8 mouse cellular contexts compared by ENCODE assay signal in genomic region chr16:85799971-85800370, GRCm38 (mm10). TPM values are rescaled to one million over a fixed set of nuclear protein-coding genes. Genes with fewer than 3 reads are reported as not detected.
DNase-seq lines count a peak whose midpoint lies in the region; ATAC-seq and TF ChIP-seq lines count a peak whose summit lies in the region.

No protein-coding gene starts in this region.

- H3K36me3 ChIP-seq in hindbrain, embryonic 10.5 days, result peaks cover 52% of the 10 kb centered on the region
- H3K36me3 ChIP-seq in hindbrain, embryonic 11.5 days (ENCODE audit: control insufficient read depth, insufficient read depth, low read length), result peaks cover 6% of the 10 kb centered on the region; the same call in 1 of the 2 replicates
- H3K36me3 ChIP-seq in embryonic facial prominence, embryonic 14.5 days (ENCODE audit: control insufficient read depth, insufficient read depth, low read length), result peaks cover 54% of the 10 kb centered on the region
- peaks cover 16% of the 10 kb centered on the region for H3K36me3 ChIP-seq in intestine, embryonic 16.5 days (ENCODE audit: control insufficient read depth, insufficient read depth, low read length)
- H3K36me3 ChIP-seq in midbrain, postnatal 0 days (ENCODE audit: insufficient read depth, low read length), result peaks cover 4% of the 10 kb centered on the region; the same call in 1 of the 2 replicates

- H3K9me3 ChIP-seq in hindbrain, embryonic 10.5 days, result no peaks in the 10 kb centered on the region
- H3K9me3 ChIP-seq in hindbrain, embryonic 11.5 days (ENCODE audit: control insufficient read depth, low read length), result no peaks in the 10 kb centered on the region
- no peaks in the 10 kb centered on the region for H3K9me3 ChIP-seq in embryonic facial prominence, embryonic 14.5 days (ENCODE audit: control insufficient read depth, low read length)
- H3K9me3 ChIP-seq in intestine, embryonic 16.5 days (ENCODE audit: control insufficient read depth, low read length), result no peaks in the 10 kb centered on the region
- H3K9me3 ChIP-seq in midbrain, postnatal 0 days (ENCODE audit: low read length), result no peaks in the 10 kb centered on the region

- no peak overlapping the region; the same call in 1 of the 2 replicates for H3K27ac ChIP-seq in hindbrain, embryonic 10.5 days
- no peak overlapping the region for H3K27ac ChIP-seq in hindbrain, embryonic 11.5 days (ENCODE audit: low read depth, low read length)
- no peak overlapping the region for H3K27ac ChIP-seq in embryonic facial prominence, embryonic 14.5 days (replicated peaks; ENCODE audit: low read depth, low read length)
- H3K27ac ChIP-seq in intestine, embryonic 16.5 days (ENCODE audit: low read length), result no peak overlapping the region
- H3K27ac ChIP-seq in midbrain, postnatal 0 days (ENCODE audit: low read depth, low read length), result no peak overlapping the region

- H3K9ac ChIP-seq in hindbrain, embryonic 11.5 days (ENCODE audit: low read depth, low read length), result no peak overlapping the region
- H3K9ac ChIP-seq in embryonic facial prominence, embryonic 14.5 days (ENCODE audit: low read depth, low read length), result peak overlapping the region; percentile 35; the same call in 1 of the 2 replicates
- peak overlapping the region; percentile 24; the same call in 1 of the 2 replicates for H3K9ac ChIP-seq in intestine, embryonic 16.5 days (ENCODE audit: low read depth, low read length)
- no peak overlapping the region for H3K9ac ChIP-seq in midbrain, postnatal 0 days (replicated peaks; ENCODE audit: low read length, poor library complexity, severe bottlenecking)

- no peak overlapping the region for H3K4me2 ChIP-seq in hindbrain, embryonic 11.5 days (replicated peaks; ENCODE audit: low read depth, low read length)
- H3K4me2 ChIP-seq in embryonic facial prominence, embryonic 14.5 days (ENCODE audit: low read depth, low read length), result peak overlapping the region; percentile 95
- H3K4me2 ChIP-seq in intestine, embryonic 16.5 days (ENCODE audit: low read depth, low read length), result peak overlapping the region; percentile 95
- H3K4me2 ChIP-seq in midbrain, postnatal 0 days (ENCODE audit: low read depth, low read length, poor library complexity, severe bottlenecking), result peak overlapping the region; percentile 100

- intact Hi-C loops in left cerebral cortex, postnatal 10 days (cut with DNase I), result loop anchor here (10.0 kb wide), 1 partner anchor 1595 kb away; no protein-coding TSS in a partner anchor

- H3K27me3 ChIP-seq in hindbrain, embryonic 10.5 days (ENCODE audit: insufficient read depth, poor library complexity, severe bottlenecking), result no peaks in the 10 kb centered on the region
- H3K27me3 ChIP-seq in hindbrain, embryonic 11.5 days (ENCODE audit: control insufficient read depth, insufficient read depth, low read length), result no peaks in the 10 kb centered on the region
- no peaks in the 10 kb centered on the region for H3K27me3 ChIP-seq in embryonic facial prominence, embryonic 14.5 days (replicated peaks; ENCODE audit: control insufficient read depth, insufficient read depth, low read length)
- H3K27me3 ChIP-seq in intestine, embryonic 16.5 days (replicated peaks; ENCODE audit: control insufficient read depth, insufficient read depth, low read length), result no peaks in the 10 kb centered on the region
- H3K27me3 ChIP-seq in midbrain, postnatal 0 days (ENCODE audit: insufficient read depth, low read length), result no peaks in the 10 kb centered on the region

- H3K4me3 ChIP-seq in hindbrain, embryonic 10.5 days, result peak overlapping the region; percentile 79
- no peak overlapping the region for H3K4me3 ChIP-seq in hindbrain, embryonic 11.5 days (ENCODE audit: low read depth, low read length)
- peak overlapping the region; percentile 67 for H3K4me3 ChIP-seq in embryonic facial prominence, embryonic 14.5 days (ENCODE audit: low read depth, low read length)
- H3K4me3 ChIP-seq in intestine, embryonic 16.5 days (ENCODE audit: low read length), result peak overlapping the region; percentile 26
- H3K4me3 ChIP-seq in midbrain, postnatal 0 days (ENCODE audit: low read depth, low read length), result 0 out of 2 replicates have a peak overlapping the region, but pooled peaks have one; percentile 8

- 78% methylated on average over 9 of the region's 9 CpGs for WGBS in hindbrain, embryonic 10.5 days
- WGBS in hindbrain, embryonic 11.5 days, result 76% methylated on average over 9 of the region's 9 CpGs
- WGBS in embryonic facial prominence, embryonic 14.5 days, result 63% methylated on average over 9 of the region's 9 CpGs
- WGBS in intestine, embryonic 16.5 days, result 47% methylated on average over 9 of the region's 9 CpGs
- WGBS in midbrain, postnatal 0 days, result 78% methylated on average over 9 of the region's 9 CpGs

- ATAC-seq in hindbrain, embryonic 11.5 days (ENCODE audit: low FRiP score), result no peak
- ATAC-seq in embryonic facial prominence, embryonic 14.5 days (ENCODE audit: low read depth), result no peak
- ATAC-seq in intestine, embryonic 16.5 days, result no peak
- ATAC-seq in midbrain, postnatal 0 days (ENCODE audit: low FRiP score), result no peak

- H3K4me1 ChIP-seq in hindbrain, embryonic 10.5 days (replicated peaks), result peaks cover 36% of the 10 kb centered on the region
- H3K4me1 ChIP-seq in hindbrain, embryonic 11.5 days (replicated peaks; ENCODE audit: control insufficient read depth, insufficient read depth, low read length), result no peaks in the 10 kb centered on the region
- H3K4me1 ChIP-seq in embryonic facial prominence, embryonic 14.5 days (ENCODE audit: control insufficient read depth, insufficient read depth, low read length), result peaks cover 6% of the 10 kb centered on the region; the same call in 1 of the 2 replicates
- H3K4me1 ChIP-seq in intestine, embryonic 16.5 days (ENCODE audit: control insufficient read depth, insufficient read depth, low read length), result peaks cover 8% of the 10 kb centered on the region; the same call in 1 of the 2 replicates
- 0 out of 2 replicates have a peak, but pooled peaks cover 5% of the 10 kb centered on the region for H3K4me1 ChIP-seq in midbrain, postnatal 0 days (ENCODE audit: insufficient read depth, low read length)

- no peak for DNase-seq in hindbrain, embryonic 10.5 days (ENCODE audit: low spot score)
- no peak for DNase-seq in hindbrain, embryonic 11.5 days (ENCODE audit: low spot score)
- no peak for DNase-seq in embryonic facial prominence, embryonic 14.5 days (ENCODE audit: low spot score)
- no peak for DNase-seq in midbrain, postnatal 0 days (ENCODE audit: low spot score)
- no peak for DNase-seq in thymus, postnatal 0 days (ENCODE audit: low spot score)
- DNase-seq in frontal cortex, adult 2 months (ENCODE audit: extremely low spot score in 1 of 2, low spot score in 1 of 2), result no peak
- DNase-seq in left cerebral cortex, postnatal 10 days (ENCODE audit: extremely low spot score in 1 of 2, low spot score in 2 of 2), result no peak

- TF ChIP-seq CTCF in midbrain, postnatal 0 days (IDR thresholded peaks at IDR 0.05), result no peak

RNA-seq across cellular contexts. Expression of gene Adamts1, which starts 2.9 kb away (rescaled TPM):
- polyA plus RNA-seq in hindbrain, embryonic 10.5 days (2016; fragmentation: Nextera tagmentation; extraction: Ambion mirVana), result 15.8 and 16.3 TPM in 2 replicates
- 11.0 and 13.9 TPM in 2 replicates for polyA plus RNA-seq in hindbrain, embryonic 11.5 days (2014; fragmentation: Nextera tagmentation; extraction: Ambion mirVana)
- 39.3 and 44.7 TPM in 2 replicates for polyA plus RNA-seq in embryonic facial prominence, embryonic 14.5 days (2014; fragmentation: Nextera tagmentation; extraction: Ambion mirVana)
- polyA plus RNA-seq in intestine, embryonic 16.5 days (2015; fragmentation: Nextera tagmentation; extraction: Ambion mirVana), result 22.4 TPM in 2 replicates
- 11.6 and 11.9 TPM in 2 replicates for total RNA-seq in midbrain, postnatal 0 days (2014; rRNA removed)
- polyA plus RNA-seq in midbrain, postnatal 0 days (2015; fragmentation: Nextera tagmentation; extraction: Ambion mirVana), result 2.8 TPM in 2 replicates
- 2.3 and 3.2 TPM in 2 replicates for polyA plus RNA-seq in thymus, postnatal 0 days (2015; fragmentation: Nextera tagmentation; extraction: Ambion mirVana)
- polyA plus RNA-seq in frontal cortex, adult 2 months (2012; rRNA removed), result 6.7 and 7.4 TPM in 2 replicates
- total RNA-seq in left cerebral cortex, postnatal 10 days (2021), result 1 to 10 TPM; 6.7 to 6.8 TPM

Comparison
In these comparisons a context has a peak if more than half of its experiments do, and no peak if none do; other contexts are left out.
1. H3K9ac ChIP-seq: peak in embryonic facial prominence, embryonic 14.5 days (single experiment) and intestine, embryonic 16.5 days (single experiment); none in hindbrain, embryonic 11.5 days (single experiment) and midbrain, postnatal 0 days (single experiment).